Mouse (Mus musculus) kidney, postnatal 0 days (tissue): ENCODE measurements around the gene Plcg2. TPM values are rescaled to one million over a fixed set of nuclear protein-coding genes. Genes with fewer than 3 reads are reported as not detected.

Experiments
- ATAC-seq: fragments of 200-750 bp; cut with Nextera tagmentation; replicated peaks from 2 replicates; pipeline ENCODE4 v1.8.0; 2017; ENCODE audit warnings: low read depth, moderate number of reproducible peaks, moderate TSS enrichment, moderate library complexity; ENCODE audit not compliant: low FRiP score
- DNase-seq: peaks from one replicate; pipeline ENCODE4 v3.0.0-alpha.2; 2016; ENCODE audit warnings: low spot score
- H3K27ac ChIP-seq: fragments of 300-500 bp; sonication (generic); 2 replicates; pipeline ENCODE4 v1.5.1; 2014; ENCODE audit warnings: mild to moderate bottlenecking
- H3K27me3 ChIP-seq: fragments of 300-500 bp; sonication (generic); 2 replicates; pipeline ENCODE4 v1.6.1; 2014; ENCODE audit warnings: low read length, mixed read lengths; ENCODE audit not compliant: insufficient read depth
- H3K36me3 ChIP-seq: fragments of 300-500 bp; sonication (generic); 2 replicates; pipeline ENCODE4 v1.6.1; 2014; ENCODE audit warnings: low read length, mixed read lengths; ENCODE audit not compliant: insufficient read depth
- H3K4me1 ChIP-seq: fragments of 300-500 bp; sonication (generic); replicated peaks from 2 replicates; pipeline ENCODE4 v1.6.1; 2014; ENCODE audit warnings: antibody characterized with exemption, low read length, mixed read lengths; ENCODE audit not compliant: insufficient read depth
- H3K4me2 ChIP-seq: fragments of 300-500 bp; sonication (generic); 2 replicates; pipeline ENCODE4 v1.6.1; 2014; ENCODE audit warnings: mild to moderate bottlenecking, low read length, moderate library complexity, mixed read lengths
- H3K4me3 ChIP-seq: fragments of 300-500 bp; sonication (generic); replicated peaks from 2 replicates; pipeline ENCODE4 v1.5.1; 2014; ENCODE audit warnings: low read depth, low read length
- H3K9ac ChIP-seq: fragments of 300-500 bp; sonication (generic); 2 replicates; pipeline ENCODE4 v1.6.1; 2014; ENCODE audit warnings: low read depth, low read length
- H3K9me3 ChIP-seq: fragments of 300-500 bp; sonication (generic); replicated peaks from 2 replicates; pipeline ENCODE4 v1.6.1; 2016; ENCODE audit warnings: low read length, inconsistent platforms, mixed read lengths
- CTCF ChIP-seq: IDR thresholded peaks from 2 replicates; pipeline ENCODE4 v1.5.1; 2016; ENCODE audit warnings: antibody characterized with exemption, low read depth, mild to moderate bottlenecking, moderate library complexity
- WGBS: fragments of 180-500 bp; shearing (Covaris S2); extraction: QIAGEN DNeasy Blood & Tissue Kit; methylation state at CpG from one replicate; pipeline ENCODE4 v1.1.7; 2014; 5-methylcytosine and 5-hydroxymethylcytosine counted together
- polyA plus RNA-seq: library from polyadenylated mRNA; unstranded; fragments of >200 nt; fragmentation: Nextera tagmentation; extraction: Ambion mirVana; gene quantifications from 2 replicates; pipeline ENCODE4 v1.2.1, GENCODE M21; 2015

The Plcg2 gene
- polyA plus RNA-seq, 1 experiment from 2014 or later = 7.3 TPM

DNA sequence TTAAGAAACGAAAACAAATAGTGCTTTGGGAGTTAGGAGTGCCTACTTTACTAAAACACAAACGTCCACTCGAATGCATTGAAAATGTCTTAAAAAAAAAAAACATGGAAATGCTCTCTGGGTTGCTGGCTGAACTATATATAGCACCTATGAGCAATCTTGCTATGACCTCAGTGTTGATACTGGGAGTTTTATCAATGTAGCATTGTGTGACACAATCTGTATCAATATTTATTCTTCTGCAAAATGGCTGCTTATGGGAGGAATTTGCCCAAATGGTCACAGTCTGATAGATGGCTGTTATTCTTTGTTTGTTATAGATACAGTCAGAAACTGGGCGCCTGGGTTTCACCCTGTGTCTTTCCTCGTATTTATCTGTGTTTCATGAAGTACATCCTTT, 147.4 kb downstream of the Plcg2 start:
- DNase-seq (no peak), ATAC-seq (no peak)
- no peak overlapping the region for H3K9ac ChIP-seq
- H3K9me3 ChIP-seq = no peaks in the 10 kb centered on the region
- WGBS = 70% methylated on average over 5 of the region's 5 CpGs
- H3K4me3 ChIP-seq = no peak overlapping the region
- no peaks in the 10 kb centered on the region for H3K4me1 ChIP-seq
- no peak for TF ChIP-seq CTCF
- no peaks in the 10 kb centered on the region for H3K27me3 ChIP-seq
- H3K36me3 ChIP-seq = no peaks in the 10 kb centered on the region
- H3K4me2 ChIP-seq = no peak overlapping the region
- no peak overlapping the region for H3K27ac ChIP-seq

DNA sequence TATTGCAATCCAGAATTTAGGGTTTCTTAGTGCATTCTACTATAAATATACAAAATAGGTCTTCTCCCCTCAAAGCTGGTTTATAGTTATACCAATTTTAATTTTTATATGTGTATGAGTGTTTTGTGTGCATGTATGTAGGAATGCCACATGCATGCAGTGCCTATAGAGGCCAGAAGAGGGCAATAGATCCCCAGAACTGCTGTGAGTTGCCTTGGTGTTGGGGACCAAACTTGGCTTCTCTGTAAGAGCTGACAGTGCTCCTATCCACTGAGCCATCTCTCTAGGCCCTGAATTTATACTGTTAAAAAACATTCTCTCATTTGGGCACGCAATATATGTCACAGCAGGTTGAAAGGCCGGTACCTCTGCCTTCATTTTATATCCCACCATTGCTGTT, 147.9 kb downstream of the Plcg2 start:
- H3K9ac ChIP-seq = no peak overlapping the region
- no peak overlapping the region for H3K4me3 ChIP-seq
- 41% methylated on average over 2 of the region's 2 CpGs for WGBS
- H3K36me3 ChIP-seq = no peaks in the 10 kb centered on the region
- peak; percentile 91 for TF ChIP-seq CTCF
- peak; percentile 68 for DNase-seq
- no peak for ATAC-seq
- H3K9me3 ChIP-seq = no peaks in the 10 kb centered on the region
- H3K4me1 ChIP-seq = no peaks in the 10 kb centered on the region
- H3K4me2 ChIP-seq = no peak overlapping the region
- no peak overlapping the region for H3K27ac ChIP-seq
- no peaks in the 10 kb centered on the region for H3K27me3 ChIP-seq

DNA sequence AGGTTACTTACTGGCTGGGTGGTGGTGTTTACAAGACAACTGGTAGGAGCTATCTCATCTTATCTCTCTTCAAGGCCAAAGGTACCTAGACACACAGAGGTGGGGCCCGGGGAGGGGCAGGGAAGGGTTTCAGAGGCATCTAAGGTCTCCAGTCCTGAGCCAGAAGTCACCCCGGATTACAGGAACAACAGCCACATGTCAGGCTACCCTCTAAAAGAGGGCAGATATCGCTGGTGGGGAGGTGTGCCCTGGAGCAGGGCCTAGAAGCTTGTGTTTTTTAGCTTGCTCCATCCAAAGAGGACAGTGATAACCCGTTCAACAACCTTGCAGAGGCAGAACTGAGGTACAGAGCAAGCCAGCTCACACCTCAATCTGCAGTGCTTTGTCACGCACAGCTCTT, 148.3 kb downstream of the Plcg2 start:
- Histone ChIP-seq H3K27me3 (no peaks in the 10 kb centered on the region), H3K4me3 (no peak overlapping the region), H3K27ac (no peak overlapping the region), H3K9ac (no peak overlapping the region), H3K4me1 (no peaks in the 10 kb centered on the region), H3K9me3 (no peaks in the 10 kb centered on the region), H3K4me2 (no peak overlapping the region), H3K36me3 (no peaks in the 10 kb centered on the region)
- 69% methylated on average over 5 of the region's 5 CpGs for WGBS
- TF ChIP-seq CTCF = no peak
- ATAC-seq = no peak
- DNase-seq = no peak

DNA sequence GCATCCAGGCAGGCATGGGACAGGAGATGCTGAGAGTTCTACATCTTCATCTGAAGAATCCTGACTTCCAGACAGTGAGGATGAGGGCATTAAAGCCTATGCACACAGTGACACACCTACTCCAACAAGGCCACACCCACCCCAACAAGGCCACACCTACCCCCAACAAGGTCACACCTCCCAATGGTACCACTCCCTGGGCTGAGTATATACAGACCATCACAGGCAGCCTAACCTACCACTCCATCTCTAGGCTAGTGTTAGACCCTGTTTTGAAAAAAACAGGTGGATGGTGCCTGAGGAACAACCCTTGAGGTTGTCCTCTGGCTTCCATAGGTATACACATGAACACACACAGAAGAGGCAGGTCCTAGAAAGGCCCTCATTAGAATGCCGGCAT, 154.2 kb downstream of the Plcg2 start:
- Histone ChIP-seq H3K9me3 (no peaks in the 10 kb centered on the region), H3K4me2 (no peak overlapping the region), H3K9ac (no peak overlapping the region), H3K27ac (no peak overlapping the region), H3K4me1 (no peaks in the 10 kb centered on the region), H3K27me3 (no peaks in the 10 kb centered on the region), H3K4me3 (no peak overlapping the region), H3K36me3 (no peaks in the 10 kb centered on the region)
- no peak for TF ChIP-seq CTCF
- 100% methylated on average over 1 of the region's 1 CpGs for WGBS
- no peak for DNase-seq
- ATAC-seq = no peak

DNA sequence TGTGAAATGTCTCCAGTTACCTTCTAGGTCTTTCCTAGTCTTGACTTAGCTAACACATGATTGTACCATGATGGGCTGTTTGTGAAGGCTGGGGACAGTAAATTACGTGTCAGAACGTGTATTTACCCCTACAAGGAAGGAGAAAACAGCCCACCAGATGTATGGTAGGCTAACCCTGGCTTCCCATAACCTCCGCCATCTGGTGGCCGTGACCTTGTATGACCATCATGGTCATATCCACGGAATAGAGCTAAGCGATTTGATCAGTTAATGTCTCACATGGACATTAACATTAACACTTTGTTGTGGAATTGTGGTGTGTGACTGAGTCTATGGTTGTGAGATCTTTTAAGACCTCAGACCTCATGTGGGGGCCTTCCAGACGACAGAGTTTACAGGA, 160.9 kb downstream of the Plcg2 start:
- no peaks in the 10 kb centered on the region for H3K4me1 ChIP-seq
- H3K27ac ChIP-seq = no peak overlapping the region
- H3K9ac ChIP-seq = no peak overlapping the region
- ATAC-seq (no peak), DNase-seq (no peak)
- TF ChIP-seq CTCF = peak; percentile 41; the same call in 1 of the 2 replicates
- no peaks in the 10 kb centered on the region for H3K9me3 ChIP-seq
- H3K4me3 ChIP-seq = no peak overlapping the region
- 70% methylated on average over 7 of the region's 7 CpGs for WGBS
- H3K27me3 ChIP-seq = no peaks in the 10 kb centered on the region
- H3K4me2 ChIP-seq = no peak overlapping the region
- no peaks in the 10 kb centered on the region for H3K36me3 ChIP-seq

DNA sequence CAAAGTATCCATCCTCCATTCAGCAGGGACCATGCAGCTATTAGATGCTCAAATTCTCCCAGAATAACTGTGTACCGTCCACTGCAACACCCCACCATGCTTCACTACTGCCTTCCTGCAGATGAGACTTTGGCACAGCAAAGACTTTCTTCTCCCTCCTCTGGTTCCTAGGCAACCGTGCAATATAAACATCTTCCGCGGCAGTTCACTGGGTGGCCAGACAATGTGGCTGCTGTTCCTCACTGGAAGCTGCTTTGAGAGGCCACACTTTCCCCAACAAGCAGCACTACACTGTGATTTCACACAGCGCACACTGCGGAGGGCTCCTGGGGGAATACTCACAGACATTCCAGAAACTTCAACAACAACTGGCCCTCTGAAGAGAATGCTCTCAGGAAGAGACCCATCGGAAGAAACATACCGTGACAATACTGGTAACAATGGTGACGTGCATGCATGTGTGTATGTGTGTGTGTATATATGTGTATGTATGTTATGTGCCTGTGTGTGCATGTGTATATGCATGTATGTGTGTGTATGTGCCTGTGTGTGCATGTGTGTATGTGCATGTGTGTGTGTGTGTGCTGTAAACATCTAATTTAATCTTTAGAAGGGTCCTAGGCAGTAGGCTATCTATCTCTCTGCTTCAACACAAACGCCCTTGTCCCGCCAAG, 162.4 kb downstream of the Plcg2 start:
- 27% methylated on average over 11 of the region's 11 CpGs for WGBS
- Histone ChIP-seq H3K4me1 (no peaks in the 10 kb centered on the region), H3K4me3 (no peak overlapping the region), H3K4me2 (no peak overlapping the region), H3K27me3 (no peaks in the 10 kb centered on the region), H3K9me3 (no peaks in the 10 kb centered on the region), H3K9ac (no peak overlapping the region), H3K36me3 (no peaks in the 10 kb centered on the region), H3K27ac (no peak overlapping the region)
- TF ChIP-seq CTCF = no peak
- DNase-seq = peak; percentile 78
- no peak; the same call in 1 of the 2 replicates for ATAC-seq
